Mouse (Mus musculus): ENCODE results near the gene Gm45717.
"Not testable (repeated sequence)": the region's sequence is repeated elsewhere in the genome, so short reads cannot be mapped to it uniquely, and the experiment has no call there.

Gm45717 gene

DNA sequence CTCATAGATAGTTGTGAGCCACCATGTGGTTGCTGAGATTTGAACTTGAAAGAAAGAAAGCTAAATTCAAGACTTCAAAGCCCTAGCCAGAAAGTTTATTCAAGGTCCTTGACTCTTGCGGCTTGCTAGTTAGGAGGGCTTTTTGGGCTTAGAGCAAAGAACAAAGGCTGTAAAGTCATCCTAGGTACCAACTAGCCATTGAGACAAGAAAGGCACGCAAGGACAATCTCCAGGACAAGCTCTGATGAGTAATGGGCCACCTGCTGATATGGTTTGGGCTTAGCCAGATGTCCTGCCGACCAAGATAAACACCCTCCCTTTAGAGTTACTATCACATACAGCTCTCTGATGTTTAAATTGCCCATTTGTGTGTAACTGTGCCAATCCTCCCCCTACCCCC is 13.0 kb upstream of the Gm45717 start:
- not testable (repeated sequence) for DNase-seq (ENCODE audit: low read depth, low spot score)

GRCm38 (mm10) chr7:140967862-140968591 is 12.3 kb upstream of the Gm45717 start:
- no peak for DNase-seq (ENCODE audit: low read depth, low spot score)

DNA sequence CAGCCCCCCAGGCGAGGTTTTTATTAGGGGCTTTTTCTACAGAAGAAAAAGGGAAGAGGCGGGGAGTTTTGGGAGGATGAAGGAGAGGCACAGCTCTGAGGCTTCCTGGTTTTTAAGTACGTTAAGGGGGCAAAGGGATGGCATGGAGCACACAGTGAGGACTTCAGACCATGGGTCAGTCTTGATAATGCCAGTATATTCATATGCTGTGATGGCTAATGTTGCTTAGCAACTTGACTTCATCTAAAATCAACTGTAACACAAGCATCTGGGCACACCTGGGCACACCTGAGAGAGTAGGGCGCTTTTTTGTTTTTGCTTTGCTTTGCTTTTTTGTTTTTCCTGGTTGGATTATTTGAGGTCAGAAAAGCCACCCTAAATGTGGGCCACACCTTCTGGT is 11.2 kb upstream of the Gm45717 start, which contains the start of gene Ifitm1:
Gene Ifitm1 (plus strand): TSS at position 301 of the 400 bp plus-strand sequence.
- no peak for DNase-seq (ENCODE audit: low read depth, low spot score)

DNA sequence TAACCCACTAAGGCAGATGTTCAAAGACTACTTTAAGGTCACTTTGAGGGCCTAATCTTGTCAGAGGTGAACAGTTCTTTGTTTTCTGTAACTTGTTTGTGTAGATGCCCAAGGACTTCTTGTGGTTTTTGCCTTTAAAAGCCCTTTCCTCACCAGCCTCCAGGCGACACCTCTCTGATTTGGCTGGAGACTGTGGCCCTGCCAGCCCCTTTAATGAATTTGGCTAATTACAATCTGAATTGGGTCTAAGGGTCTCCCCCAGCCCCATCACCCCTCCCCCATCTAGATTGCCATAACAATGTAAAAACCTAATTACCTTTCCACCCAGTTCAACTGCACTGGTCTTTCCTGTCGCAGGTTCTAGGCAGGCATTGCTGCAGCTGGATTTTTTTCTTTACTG is 7.0 kb upstream of the Gm45717 start:
- DNase-seq (ENCODE audit: low read depth, low spot score): no peak

- DNase-seq (ENCODE audit: low read depth, low spot score): no peak
Observed at GRCm38 (mm10) chr7:140961416-140961815, 5.7 kb upstream of the Gm45717 start.

DNA sequence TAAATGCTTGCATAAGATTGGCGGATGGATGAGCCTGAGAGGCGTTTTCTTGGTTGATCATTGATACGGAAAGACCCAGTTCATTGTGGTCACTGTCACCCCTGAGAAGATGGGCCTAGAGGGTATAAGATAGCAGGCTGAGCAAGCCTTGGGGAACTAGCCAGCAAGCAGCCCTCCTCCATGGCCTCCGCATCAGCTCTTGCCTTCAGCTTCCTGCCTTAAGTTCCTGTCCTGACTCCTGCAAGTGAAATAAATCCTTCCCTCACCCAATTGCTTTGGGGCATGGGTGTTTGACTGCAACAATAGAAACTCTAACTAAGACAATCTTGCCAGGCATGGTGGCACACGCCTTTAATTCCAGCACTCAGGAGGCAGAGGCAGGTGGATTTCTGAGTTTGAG is 4.3 kb upstream of the Gm45717 start:
- DNase-seq (ENCODE audit: low read depth, low spot score): no peak

GRCm38 (mm10) chr7:140959181-140959901 is 3.6 kb upstream of the Gm45717 start:
- DNase-seq (ENCODE audit: low read depth, low spot score): peak; percentile 77

GRCm38 (mm10) chr7:140956556-140956869 is 776 bp upstream of the Gm45717 start:
- DNase-seq (ENCODE audit: low read depth, low spot score): no peak

DNA sequence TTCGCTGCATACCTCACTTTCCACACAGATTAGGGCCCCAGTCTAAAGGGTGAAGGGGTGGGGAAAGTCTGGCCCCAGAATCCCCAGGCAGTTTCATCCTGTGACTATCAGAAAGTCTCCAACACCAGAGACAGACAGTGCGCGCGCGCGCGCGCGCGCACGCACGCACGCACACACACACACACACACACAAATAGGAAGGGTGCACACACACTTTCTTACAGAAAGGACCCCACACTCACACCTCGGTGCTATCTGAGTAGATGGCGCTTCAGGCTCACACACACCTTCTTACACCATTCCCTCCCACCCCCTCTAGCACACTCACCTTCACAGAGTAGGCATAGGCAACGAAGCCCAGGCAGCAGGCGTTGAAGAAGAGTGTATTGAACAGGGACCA is 395 bp downstream of the Gm45717 start:
- DNase-seq (ENCODE audit: low read depth, low spot score): peak; percentile 40

DNA sequence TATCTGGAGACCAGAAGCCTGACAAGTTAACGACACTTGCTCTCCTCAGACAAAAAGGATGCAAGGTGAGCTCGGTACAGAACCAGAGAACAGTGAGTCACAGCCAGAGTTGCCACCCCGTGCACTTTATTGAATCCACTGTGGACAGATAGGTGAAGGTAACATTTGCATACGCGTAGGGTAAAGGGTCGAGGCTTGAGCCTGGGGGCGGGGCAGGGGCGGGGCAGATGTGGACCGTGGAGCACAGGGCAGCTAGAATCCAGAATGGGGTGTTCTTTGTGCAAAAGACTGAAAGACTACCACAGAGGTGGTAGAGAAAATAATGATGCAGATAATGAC is 1.0 kb downstream of the Gm45717 start:
- DNase-seq (ENCODE audit: low read depth, low spot score): peak; percentile 31

- DNase-seq (ENCODE audit: low read depth, low spot score): no peak
Observed at GRCm38 (mm10) chr7:140953800-140954732, 1.7 kb downstream of the Gm45717 start.

- no peak for DNase-seq (ENCODE audit: low read depth, low spot score)
Observed at GRCm38 (mm10) chr7:140953133-140953532, 2.6 kb downstream of the Gm45717 start.

GRCm38 (mm10) chr7:140952441-140952840 is 3.3 kb downstream of the Gm45717 start:
- DNase-seq (ENCODE audit: low read depth, low spot score): no peak

GRCm38 (mm10) chr7:140951765-140952164 is 4.0 kb downstream of the Gm45717 start:
- no peak for DNase-seq (ENCODE audit: low read depth, low spot score)

DNA sequence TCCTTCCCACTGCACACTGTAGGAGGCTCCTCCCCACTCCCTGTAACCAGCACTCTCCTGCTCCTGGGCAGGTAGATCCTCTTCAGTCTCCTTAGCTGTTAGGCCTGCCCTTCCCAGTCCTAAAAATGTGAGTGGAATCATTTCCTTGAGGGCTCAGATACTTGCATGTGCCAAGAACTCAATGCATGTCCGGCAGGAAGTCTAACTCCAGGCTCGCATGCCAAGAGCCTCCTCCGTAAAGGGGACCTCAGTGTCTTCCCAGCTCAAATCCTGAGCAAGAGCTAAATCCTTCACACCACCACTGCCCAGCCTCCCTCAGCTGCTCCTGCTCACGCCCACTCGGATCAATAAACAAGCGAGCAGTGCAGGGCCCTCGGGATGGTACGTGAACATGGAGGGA is 4.7 kb downstream of the Gm45717 start:
- no peak for DNase-seq (ENCODE audit: low read depth, low spot score)

GRCm38 (mm10) chr7:140949824-140950530 is 5.8 kb downstream of the Gm45717 start, which contains the start of gene Ifitm5:
Gene Ifitm5 (minus strand): TSS chr7:140950291.
- DNase-seq (ENCODE audit: low read depth, low spot score): no peak

GRCm38 (mm10) chr7:140949255-140949654 is 6.5 kb downstream of the Gm45717 start:
- DNase-seq (ENCODE audit: low read depth, low spot score): no peak

DNA sequence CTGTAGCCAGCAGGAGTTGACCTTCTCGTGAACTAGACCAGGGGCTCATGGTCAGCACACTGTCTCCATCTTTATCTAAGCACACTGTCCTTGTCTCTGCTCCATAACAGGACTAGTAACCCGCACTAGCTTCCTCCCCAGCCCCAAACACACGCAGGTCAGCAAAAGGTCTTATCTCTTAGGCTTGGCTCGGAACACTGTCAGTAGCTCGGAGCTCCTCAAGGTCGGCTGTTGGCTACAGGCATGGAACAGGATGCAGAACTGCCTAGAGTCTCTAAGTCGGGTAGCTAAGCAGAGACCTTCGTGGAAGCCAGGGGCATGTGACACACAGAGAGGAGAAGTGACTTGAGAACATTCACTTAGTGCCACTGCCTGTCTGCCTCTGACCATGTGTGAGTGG is 7.6 kb downstream of the Gm45717 start:
- DNase-seq (ENCODE audit: low read depth, low spot score): no peak

GRCm38 (mm10) chr7:140946980-140947379 is 8.8 kb downstream of the Gm45717 start:
- DNase-seq (ENCODE audit: low read depth, low spot score): no peak

GRCm38 (mm10) chr7:140946311-140946710 is 9.4 kb downstream of the Gm45717 start:
- no peak for DNase-seq (ENCODE audit: low read depth, low spot score)

DNA sequence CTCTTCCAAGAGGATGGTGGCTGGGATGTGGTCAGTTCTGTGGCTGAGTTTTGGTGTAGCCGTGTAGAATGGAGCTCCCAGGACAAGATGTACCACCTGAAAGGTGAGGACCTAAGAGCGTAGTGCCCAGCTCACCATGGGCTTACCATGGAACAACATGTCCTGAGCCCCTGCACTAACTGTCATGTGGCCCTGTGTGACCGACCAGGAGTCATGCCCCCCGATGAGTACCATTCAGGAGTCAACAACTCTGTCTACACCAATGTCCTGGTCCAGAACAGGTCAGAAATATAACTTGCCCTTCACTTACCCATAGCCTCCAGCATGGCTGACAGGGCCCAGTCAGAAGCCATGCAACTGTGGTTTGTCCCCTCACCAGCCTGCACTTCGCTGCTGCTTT is 10.5 kb downstream of the Gm45717 start:
- DNase-seq (ENCODE audit: low read depth, low spot score): no peak

- DNase-seq (ENCODE audit: low read depth, low spot score): no peak
Observed at GRCm38 (mm10) chr7:140944236-140944635, 11.5 kb downstream of the Gm45717 start.
